Mouse (Mus musculus) cerebellum, adult 11-12 months (tissue): Measurements from ENCODE around the gene Sdccag8.

Experiments
- DNase-seq: peaks from one replicate; pipeline ENCODE4 v3.0.0; 2022

The Sdccag8 gene

DNA sequence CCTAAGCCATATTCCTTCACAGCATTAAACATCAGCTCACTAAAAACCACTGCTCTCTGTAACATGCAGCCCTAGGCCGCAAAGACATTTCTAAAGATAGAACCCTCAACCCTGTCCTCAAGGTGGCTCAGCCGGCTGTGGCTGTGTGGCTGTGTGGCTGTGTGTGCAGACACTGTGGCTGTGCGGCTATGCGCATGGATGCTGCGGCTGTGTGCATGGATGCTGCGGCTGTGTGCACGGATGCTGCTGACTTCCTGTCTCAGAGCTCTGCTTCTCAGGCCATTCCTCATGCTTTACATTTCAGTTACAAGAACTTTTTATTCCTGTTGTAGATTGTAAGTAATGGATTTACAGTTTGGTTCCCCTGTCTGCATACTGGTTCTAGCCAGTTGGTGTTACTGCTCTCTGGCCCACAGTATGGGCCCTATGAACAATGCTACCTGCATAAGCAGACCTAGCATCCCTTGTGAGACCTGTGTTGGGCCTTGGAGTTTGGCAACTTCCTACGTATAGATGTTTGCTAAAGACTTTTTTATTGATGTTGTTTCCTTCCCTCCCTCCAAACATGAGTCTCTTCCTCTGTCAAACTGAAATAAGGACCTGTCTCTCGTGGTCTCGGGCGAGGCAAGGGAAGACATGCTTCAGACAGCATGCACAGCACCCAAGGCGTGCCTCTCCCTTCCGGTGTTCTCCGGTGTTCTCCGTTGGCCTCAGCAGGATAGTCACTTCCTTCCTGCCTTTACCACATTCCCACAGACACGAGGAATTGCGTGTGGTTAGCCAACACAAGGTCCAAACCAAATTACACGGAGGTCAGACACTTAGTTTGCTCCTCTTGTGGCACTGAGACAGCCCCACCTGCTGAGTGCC, 178.9 kb downstream of the Sdccag8 start:
- DNase-seq, result no peak

DNA sequence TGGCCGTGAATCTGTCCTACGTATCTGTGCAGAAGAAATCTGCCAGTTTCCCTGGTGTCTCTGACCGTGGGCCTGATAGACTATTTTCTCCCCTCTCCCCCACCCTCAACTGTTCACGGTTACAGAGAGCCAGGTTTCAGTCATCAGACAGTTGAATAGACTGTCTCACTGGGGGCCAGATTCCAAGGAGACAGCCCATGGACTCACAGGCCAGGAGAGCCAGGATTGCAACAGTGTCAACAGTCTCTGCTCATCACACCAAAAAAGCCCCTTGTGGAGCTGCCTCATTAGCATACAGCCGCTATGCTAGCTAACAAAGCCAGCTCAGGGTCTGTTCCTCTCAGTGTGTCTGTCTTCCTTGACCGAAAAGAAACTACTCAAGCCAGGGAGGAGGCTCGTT, 179.6 kb downstream of the Sdccag8 start:
- DNase-seq, result no peak

DNA sequence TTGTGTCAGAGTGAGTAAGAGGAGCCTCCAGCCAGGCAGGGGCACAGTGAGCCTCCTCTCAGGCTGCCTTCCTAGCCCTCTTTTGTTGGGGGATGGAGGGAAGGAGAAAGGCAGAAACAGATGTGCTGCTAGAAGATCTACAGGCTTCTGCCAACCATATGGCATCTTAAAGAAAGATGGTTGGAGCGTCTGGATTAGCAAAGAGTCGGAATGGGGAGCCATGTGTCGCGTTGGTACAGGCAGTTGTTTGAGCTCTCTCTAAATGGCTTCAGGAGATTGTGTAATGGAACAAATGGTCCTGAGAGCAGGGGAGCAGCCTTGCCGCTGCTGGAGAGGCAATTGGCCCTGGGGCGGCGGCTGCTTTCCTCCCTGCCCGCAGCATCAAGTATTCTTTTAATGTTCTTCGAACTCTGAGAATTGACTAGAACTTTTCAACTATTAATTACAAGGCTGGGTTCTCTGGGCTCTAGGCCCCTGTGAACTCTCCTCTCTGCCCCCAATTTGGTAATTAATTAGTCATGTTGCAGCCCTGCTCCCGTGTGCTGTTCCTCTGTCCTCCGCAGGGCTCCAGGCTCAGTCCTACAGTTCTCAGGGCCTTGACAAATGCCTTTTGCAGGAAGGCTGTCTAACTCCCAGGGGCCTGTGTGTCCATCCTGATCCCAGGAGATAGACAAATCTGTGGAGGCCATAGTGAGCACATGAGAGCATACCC, 180.4 kb downstream of the Sdccag8 start:
- DNase-seq, result no peak

DNA sequence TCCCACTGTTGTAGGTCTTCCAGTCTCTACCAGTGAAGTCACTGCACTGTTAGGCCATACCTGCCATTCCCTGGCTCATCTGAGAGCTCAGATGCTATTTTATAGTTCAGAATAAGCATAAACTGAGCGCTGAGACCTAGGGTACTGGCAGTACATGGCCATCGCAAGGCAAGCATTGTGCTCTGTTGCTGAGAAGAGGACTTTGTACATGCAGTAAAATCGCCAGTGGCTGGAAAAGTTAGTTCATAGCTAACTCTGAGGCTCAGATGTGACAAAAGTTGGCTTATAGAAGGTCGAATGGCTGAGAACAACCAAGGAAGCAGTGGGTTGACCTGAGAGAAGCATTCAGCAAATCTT, 180.9 kb downstream of the Sdccag8 start:
- no peak for DNase-seq

DNA sequence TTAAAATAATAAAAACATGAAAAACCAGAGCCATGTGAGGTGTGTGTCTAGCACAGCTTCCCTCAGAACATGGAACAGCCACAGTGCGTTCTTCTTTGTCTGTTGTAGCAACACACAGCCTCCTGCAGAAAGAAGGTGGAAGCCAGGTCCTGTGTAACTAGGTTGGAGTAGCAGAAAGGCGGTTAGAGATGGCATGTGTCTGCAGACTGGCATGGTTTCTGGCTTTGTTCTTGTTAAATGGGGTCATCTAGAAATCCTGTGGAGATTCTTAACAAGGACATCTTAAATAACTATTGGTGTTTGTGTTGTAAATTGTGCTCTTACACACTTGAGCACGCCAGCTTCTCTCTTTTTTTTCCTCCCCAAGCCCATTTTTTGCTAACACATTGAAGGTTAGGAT, 181.7 kb downstream of the Sdccag8 start:
- DNase-seq, result no peak

DNA sequence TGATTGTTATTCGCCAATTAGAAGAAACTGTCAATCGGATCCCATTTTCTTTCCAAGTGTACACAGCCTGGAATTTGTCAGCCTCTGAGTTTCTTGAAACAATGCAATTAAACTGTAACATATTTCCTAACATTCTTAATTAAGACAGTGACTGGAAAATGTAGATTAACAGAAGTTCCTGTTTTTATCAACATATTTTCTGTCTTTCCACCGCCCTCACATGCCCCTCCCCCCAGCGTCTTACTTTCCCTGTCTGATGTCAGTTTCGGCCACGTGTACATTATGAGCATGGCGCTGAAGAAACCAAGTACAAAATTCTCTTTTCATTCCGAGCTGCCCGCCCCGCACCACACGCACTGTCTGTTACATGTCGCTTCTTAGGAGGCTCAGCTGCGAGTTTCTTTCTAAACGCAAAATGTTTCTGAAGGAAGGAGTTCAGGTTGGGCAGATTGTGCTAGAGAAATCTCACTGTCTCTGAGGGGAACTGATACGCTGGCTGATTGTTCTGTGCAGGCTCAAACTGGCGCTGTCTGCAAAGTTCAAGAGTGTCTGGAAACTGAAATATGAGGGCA, 182.3 kb downstream of the Sdccag8 start:
- DNase-seq, result no peak

DNA sequence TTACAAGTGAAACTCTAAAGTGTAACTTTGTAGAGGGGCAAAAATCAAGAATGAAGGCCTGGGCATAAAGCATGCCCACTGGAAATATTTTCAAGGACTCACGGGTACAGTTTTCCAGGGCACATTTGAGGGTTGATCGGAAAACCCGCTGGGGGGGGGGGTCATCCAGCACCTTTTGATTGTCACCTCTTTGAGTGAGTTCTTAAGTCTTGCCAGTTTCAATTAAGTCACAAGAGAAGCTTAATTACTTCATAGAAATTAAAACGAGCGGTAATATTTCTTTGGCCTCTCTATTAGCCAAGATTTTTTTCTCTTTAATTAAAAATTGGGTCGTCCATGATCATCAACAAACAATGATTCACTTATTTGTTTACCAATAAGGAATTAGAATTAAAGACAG, 182.8 kb downstream of the Sdccag8 start:
- no peak for DNase-seq

DNA sequence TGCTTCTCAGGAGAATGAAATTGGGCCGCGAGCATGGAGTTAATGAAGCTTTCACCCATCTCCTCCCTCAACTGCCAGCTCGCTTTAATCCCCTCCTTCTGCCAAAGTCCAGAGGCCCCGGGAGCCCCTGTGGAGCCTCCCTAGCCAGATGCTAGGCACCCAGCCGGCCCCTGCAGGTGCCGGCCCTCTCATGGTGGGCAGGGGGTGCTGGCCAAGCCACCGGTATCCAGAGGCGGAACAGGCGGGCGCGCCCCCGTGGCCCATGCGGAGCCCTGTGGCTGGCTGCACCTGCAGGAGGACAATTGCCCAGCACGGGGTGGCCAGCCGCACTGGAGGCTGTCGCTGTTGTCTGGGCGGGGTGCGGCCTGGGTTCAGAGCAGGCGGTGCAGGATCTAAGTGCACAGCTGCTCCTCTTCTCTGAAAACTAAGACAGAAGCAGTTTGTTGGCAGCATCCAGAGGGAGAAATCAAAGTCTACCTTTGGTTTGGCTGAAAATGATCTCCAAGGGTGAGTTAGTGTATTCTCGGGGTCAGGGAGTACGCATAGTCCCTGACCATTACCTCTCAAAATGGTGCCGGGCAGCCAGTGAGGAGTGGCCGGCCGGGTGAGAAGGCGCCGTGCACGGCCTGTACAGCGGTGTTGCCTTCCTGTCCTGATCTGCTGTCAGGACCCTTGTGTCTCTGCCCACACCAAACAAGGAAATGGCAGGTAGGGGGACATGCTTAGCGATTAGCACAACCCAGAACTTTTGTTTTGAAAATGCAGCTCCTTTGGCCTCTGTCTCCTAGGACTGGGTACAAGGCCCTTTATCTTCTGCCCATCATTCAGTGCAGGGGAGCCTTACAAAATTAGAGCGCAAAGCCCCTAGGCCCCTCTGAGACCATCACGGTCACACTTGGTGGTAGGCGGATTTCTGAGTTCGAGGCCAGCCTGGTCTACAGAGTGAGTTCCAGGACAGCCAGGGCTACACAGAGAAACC, 183.5 kb downstream of the Sdccag8 start:
- DNase-seq, result no peak

DNA sequence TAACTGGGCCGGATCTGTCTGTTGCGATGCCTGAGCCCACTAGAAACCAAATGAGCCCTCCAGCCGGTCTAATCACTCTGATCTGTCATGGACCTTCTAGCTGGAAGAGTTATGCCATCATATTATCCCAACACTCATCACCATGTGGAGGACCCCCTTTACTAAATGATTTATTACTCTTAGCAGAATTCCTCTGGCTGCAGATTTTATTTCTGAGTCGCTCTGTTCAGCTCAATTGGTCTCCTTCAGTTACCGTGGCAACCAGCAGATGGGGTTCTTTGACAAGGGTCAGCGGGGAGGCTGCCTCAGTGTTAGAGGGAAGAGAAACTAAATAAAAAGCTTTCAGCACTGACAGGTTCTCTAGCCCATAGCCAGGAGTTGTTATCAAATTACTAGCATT, 184.6 kb downstream of the Sdccag8 start:
- DNase-seq, result no peak

DNA sequence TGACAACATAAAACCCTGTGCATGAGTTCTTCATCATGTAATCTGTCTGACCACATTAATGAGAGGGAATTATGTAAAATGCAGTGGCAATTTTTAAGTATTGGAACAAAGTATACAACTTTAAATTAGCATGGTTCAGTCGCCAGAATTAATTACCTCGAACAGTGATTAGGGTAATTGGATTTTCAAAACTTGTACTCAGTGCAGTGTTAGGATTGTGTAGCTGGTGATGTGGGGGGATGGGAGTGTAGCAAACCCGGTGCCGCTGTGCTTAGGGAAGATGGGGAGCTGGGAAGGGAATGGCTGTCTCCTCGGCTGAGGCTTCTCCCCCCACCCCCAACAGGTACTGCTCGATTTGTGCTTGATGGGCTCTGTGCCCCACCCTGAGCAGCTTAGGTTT, 188.5 kb downstream of the Sdccag8 start:
- DNase-seq, result no peak

DNA sequence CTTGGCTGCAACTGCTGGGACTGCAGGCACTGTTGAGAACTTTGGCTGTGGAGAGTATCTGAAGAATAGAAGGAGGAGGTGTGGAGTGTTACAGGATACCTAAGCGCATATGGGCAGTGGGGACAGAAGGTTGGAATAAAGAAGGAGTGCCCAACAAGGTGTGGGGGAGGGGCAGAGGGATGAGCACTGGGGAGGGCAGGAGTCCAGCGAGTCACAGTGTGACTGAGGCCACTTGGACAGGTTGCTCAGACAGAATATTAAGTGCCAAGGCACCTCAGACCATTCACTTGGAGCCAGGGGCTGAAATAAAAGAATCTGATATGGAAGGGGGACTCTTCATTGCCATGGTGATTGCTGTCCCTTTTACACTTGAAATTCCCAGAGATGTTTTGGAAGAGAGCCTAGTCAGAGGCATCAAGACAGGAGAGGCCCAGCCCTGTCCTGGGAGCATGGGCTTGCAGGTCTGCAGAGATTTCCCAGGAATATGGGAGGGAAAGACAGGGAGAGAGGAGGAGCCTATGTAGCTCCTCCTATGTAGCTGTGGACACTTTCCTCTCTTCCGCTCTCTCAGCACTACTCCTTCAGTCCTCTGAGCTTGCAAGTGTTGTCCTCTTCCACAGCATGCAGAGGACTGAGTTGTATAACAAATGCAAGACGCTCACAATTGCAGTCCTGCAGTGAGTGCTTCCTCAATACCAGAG, 189.7 kb downstream of the Sdccag8 start:
- no peak for DNase-seq

DNA sequence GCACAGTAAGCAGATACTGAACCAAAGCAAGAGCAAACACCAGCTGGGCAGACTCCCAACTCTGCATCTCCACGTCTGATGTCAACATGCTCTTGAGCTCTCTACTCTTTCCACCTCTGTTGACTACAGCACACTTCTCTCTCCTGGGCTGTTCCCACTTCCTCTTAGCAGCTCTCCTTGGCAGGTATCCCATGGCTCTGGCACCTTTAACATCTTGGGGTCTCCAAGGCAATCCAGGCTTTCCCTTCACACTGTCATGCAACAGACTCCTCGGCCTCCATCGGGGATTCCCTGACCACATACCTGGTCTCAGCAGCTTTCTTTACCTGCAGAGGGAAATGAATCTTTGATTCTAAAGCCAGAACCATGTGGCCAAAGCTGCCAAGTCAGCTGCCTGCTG, 192.9 kb downstream of the Sdccag8 start:
- DNase-seq, result no peak

DNA sequence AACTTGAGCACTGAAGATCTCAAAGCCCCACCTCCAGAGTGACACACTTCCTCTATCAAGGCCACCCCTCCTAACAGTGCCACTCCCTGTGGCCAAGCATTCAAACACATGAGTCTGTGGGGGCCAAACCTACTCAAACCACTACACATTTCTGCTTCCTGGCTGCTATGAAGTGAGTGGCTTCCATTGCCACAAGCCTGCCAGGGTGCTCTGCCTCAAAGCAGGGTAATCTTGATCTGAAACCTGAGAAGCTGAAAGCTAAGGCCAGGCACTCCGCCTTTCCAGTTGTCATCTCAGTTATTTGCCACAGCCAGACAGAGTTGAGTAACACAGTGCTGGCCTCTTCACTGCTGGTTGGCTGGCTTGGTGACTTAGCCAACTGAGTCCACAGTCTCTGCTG, 194.3 kb downstream of the Sdccag8 start:
- no peak for DNase-seq

DNA sequence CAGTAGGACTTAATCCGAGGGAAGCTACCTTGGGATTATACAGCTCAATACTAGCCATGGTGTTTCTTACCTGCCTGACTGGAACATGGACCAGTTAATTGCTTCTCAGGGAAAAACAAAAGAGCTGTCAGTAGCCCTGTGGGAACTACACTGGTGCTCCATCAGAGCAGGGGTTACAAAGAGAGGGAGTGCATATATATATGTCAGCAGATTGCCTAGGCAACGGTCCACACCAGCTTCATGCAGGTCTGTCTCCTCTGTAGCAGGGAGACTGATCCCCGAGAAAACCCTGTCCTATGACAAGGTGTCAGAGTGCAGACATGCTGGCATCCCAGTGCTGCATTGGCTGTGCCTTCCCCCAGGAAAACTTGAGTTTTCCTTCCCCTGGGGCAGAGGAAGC, 195.6 kb downstream of the Sdccag8 start:
- DNase-seq, result no peak

DNA sequence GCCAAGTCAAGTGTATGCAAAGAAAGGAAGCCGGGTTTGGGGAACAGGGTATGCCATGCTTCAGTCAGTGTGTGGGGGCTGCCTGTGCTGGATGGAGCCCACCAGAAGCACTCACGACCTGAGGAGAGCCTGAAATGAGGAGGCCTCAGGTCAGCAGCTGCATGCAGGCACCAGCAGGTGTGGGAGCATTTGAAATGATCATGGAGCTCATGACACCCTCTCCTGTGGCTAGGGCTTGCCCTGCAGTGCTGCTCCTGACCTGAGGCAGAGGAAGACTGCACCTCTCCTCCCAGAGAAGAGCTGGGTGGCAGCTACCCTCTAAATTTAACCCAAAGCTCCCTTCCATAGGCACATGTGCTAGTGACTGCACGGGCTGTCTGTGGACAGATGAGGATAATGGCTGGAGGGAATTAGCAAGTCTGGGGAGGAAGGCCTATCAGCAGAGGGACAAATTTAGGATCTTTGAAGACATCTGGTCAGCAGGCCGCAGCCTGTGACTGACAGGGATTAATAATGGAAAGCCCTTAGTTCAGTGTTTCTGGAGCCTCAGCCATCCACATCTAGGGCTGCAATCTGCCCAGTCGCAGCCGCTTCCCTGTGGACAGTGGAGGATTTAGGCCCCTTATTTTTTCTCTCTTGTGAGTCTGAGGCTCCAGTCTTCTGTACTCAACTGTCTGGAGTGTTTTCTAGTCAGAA, 196.3 kb downstream of the Sdccag8 start:
- DNase-seq, result no peak

DNA sequence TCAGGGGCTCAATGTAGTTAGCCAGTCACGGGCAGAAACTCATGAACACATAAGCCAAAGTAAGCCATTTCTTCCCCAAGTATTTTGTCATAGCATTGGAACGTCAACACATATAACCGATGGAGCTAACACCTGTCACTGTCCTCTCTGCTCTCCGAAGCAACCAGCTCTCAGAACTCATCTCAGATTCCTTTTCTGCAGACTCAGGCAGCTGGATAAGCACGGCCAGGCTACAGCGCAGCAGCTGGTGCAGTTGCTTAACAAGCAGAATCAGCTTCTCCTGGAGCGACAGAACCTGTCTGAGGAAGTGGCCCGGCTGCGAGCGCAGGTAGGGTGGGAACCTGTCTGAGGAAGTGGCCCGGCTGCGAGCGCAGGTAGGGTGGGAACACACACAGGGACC, 197.2 kb downstream of the Sdccag8 start:
- no peak for DNase-seq

DNA sequence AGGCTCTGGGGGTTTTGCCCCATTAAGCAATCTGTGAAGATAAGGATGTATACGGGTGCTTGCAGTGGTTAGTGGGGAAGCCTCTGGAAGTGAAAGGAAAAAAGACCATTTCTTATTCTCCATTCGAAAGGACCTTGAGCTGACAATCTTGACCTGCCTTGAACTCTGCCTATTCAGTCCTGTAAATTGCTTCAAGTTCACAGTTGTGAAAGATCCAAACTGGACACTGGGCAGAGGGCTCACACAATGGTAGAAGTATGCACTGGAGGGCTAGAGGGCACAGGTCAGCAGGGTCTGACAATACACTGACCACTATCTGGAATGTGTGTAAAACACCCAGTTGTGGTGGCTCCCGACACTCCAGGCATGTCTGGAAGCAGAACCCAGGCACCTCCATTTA, 198.3 kb downstream of the Sdccag8 start:
- DNase-seq, result no peak

DNA sequence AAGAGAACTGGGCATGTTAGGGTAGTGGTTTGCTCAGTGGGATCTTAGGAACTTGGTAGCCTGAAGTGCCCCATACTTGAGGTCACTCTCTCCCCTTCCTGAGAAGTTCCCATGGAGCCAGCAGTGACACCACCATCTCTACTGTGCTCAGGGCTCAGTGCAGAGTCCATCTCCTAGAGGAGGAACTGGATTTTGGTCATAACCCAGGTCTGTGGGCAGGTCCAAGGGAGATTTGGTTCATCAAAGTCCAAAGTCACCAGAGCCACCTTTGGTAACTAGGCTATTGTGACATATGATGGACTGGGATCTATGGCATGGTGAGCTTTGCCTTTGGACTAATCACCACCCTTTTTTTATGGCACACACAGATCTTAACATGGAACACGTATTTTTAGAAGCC, 198.9 kb downstream of the Sdccag8 start:
- no peak for DNase-seq

DNA sequence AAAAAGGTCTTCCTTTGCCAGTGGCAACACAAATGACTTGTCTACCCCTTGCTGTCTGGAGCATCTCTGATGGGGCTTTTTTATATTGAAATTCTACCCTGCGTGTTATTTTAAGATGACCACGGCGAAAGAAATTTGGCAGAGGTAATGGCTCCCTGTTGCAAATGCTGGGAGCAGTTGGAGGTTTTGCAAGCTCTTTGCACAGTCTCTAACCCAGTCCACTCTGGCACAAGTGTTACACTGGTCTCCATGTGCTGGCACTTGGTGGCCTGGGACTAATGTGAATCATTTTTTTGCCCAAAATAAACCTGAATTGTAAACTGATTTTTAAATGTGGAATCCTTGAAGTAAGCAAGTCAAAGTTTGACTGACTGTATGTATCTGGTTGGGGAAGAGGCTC, 199.3 kb downstream of the Sdccag8 start:
- DNase-seq, result peak; percentile 60

DNA sequence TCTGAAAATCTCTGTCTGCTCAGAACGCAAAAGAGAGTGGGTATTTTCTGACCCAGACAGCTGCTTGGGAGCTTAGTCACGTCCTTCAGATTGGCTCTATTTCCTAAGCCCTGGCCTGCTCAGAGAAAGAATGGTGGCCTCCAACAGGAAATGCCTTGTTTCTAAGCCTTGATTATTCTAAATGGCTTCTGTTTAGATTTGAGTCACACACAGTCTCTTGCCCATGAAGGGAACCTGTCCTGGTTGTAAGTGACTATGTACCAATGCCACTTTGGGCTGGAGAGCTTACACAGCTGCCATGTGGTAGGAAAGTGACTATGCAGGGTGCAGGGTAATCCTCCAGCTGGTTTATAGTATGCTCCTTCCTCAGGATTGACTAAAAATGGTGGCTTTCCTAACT, 199.9 kb downstream of the Sdccag8 start:
- DNase-seq, result no peak

DNA sequence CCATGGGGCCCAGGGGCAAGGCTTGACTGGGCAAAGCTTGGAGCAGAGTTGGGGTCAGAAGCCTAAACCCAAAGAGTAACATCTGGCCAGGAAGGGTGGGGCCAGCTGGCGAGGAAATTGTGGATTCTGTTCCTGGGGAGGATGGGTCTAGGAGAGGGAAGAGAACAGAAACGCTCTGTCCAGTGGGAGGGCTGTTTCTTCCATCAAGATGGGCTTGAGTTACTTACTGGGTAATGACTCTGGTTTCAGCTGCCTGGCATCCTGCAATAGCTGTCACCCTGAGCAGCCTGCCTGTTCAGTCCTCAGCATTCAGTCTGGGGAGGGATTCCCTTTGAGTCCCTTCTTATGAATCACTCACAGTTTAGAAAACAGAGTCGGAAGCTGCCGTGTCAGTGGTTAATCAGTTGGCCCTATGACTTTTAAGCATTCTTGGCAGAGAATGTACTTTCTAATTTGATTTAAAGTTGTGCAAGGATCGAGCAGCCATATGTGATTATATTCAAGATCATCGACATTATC, 200.5 kb downstream of the Sdccag8 start:
- no peak for DNase-seq

DNA sequence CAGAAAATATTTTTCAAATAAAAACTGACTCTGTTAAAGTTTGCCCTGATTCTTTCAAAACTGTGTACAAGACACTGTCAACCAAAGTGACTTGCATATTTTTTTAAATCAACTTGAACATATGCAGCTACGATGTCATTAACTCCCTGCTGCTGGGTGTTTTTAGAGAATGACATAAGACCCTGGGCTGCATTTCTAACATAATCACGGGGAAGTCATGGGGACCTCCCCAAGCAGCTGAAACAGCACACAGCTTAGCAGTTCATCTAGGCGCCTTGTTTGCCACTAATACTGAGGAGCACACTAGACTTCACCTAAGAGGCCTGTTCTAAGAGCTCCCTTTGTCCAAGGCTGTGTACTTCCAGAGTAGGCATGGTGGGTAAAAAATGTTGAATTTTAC, 201.5 kb downstream of the Sdccag8 start:
- no peak for DNase-seq
